Mouse (Mus musculus): Measurements from ENCODE around the gene Slf2.

The Slf2 gene

GRCm38 (mm10) chr19:44908836-44909460, 22.0 kb upstream of the Slf2 start:
- DNase-seq (ENCODE audit: low spot score): no peak

- no peak for DNase-seq (ENCODE audit: low spot score)
Measured at GRCm38 (mm10) chr19:44914481-44915249, 16.3 kb upstream of the Slf2 start.

GRCm38 (mm10) chr19:44918171-44918570, 12.8 kb upstream of the Slf2 start:
- DNase-seq (ENCODE audit: low spot score): no peak

GRCm38 (mm10) chr19:44921466-44922139, 9.3 kb upstream of the Slf2 start:
- no peak for DNase-seq (ENCODE audit: low spot score)

GRCm38 (mm10) chr19:44922521-44922920, 8.4 kb upstream of the Slf2 start:
- no peak for DNase-seq (ENCODE audit: low spot score)

- no peak for DNase-seq (ENCODE audit: low spot score)
Measured at GRCm38 (mm10) chr19:44924699-44925098, 6.3 kb upstream of the Slf2 start.

- no peak for DNase-seq (ENCODE audit: low spot score)
Measured at GRCm38 (mm10) chr19:44926781-44927180, 4.2 kb upstream of the Slf2 start.

GRCm38 (mm10) chr19:44927250-44927649, 3.7 kb upstream of the Slf2 start:
- no peak for DNase-seq (ENCODE audit: low spot score)

GRCm38 (mm10) chr19:44928185-44928584, 2.8 kb upstream of the Slf2 start:
- DNase-seq (ENCODE audit: low spot score): no peak

GRCm38 (mm10) chr19:44929251-44929650, 1.7 kb upstream of the Slf2 start:
- no peak for DNase-seq (ENCODE audit: low spot score)

- DNase-seq (ENCODE audit: low spot score): no peak
Measured at GRCm38 (mm10) chr19:44929663-44930062, 1.3 kb upstream of the Slf2 start.

GRCm38 (mm10) chr19:44930122-44930521, 829 bp upstream of the Slf2 start:
- DNase-seq (ENCODE audit: low spot score): no peak

GRCm38 (mm10) chr19:44931454-44931759, 456 bp downstream of the Slf2 start:
- peak; percentile 79 for DNase-seq (ENCODE audit: low spot score)

- no peak for DNase-seq (ENCODE audit: low spot score)
Measured at GRCm38 (mm10) chr19:44932051-44932450, 1.1 kb downstream of the Slf2 start.

- DNase-seq (ENCODE audit: low spot score): no peak
Measured at GRCm38 (mm10) chr19:44933136-44933535, 2.2 kb downstream of the Slf2 start.

GRCm38 (mm10) chr19:44959633-44960032, 28.7 kb downstream of the Slf2 start:
- DNase-seq (ENCODE audit: low spot score): no peak

GRCm38 (mm10) chr19:44965978-44966377, 35.0 kb downstream of the Slf2 start:
- DNase-seq (ENCODE audit: low spot score): no peak

- DNase-seq (ENCODE audit: low spot score): no peak
Measured at GRCm38 (mm10) chr19:44968329-44968728, 37.4 kb downstream of the Slf2 start.

- DNase-seq (ENCODE audit: low spot score): no peak
Measured at GRCm38 (mm10) chr19:44976636-44977035, 45.7 kb downstream of the Slf2 start.

- DNase-seq (ENCODE audit: low spot score): no peak
Measured at GRCm38 (mm10) chr19:44977148-44977547, 46.2 kb downstream of the Slf2 start.

GRCm38 (mm10) chr19:44980787-44981186, 49.8 kb downstream of the Slf2 start:
- no peak for DNase-seq (ENCODE audit: low spot score)

GRCm38 (mm10) chr19:44982477-44983115, 51.6 kb downstream of the Slf2 start:
- DNase-seq (ENCODE audit: low spot score): no peak

- DNase-seq (ENCODE audit: low spot score): no peak
Measured at GRCm38 (mm10) chr19:44983366-44983765, 52.4 kb downstream of the Slf2 start.
